Mouse (Mus musculus): ENCODE measurements at regions not wholly inside any gene's neighbourhood (a gene's known extent, or its start where the extent isn't known, plus 50 kb on each side); places are given as distances from the start of the nearest gene placed in this dataset.

DNA sequence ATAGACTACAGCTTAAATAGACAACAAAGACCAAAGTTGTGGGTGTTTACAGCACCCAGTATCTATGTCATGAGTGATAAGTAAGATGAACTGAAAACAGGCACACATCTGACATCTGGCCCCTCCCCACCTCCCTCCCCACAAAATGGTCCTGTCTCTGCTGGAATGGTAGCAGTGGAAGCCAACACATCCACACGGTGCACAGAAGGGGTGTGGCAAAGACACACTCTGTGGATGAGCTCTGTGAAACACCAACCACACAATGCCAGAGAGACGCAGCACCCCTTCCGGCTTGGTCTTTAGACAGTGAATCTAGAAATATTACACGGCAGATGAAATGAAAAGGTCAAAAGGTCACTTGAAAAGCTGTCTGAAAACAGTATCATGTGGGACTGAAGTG lies 85.6 kb downstream of the Fgf18 start:
- Histone ChIP-seq H3K4me3 (ENCODE audit: low read depth, low read length) (no peak overlapping the region), H3K27me3 (ENCODE audit: control insufficient read depth, insufficient read depth, low read depth, low read length) (no peaks in the 10 kb centered on the region), H3K9ac (ENCODE audit: low read depth, low read length) (no peak overlapping the region), H3K27ac (ENCODE audit: low read length) (no peak overlapping the region), H3K9me3 (replicated peaks; ENCODE audit: control insufficient read depth, low read length, poor library complexity, severe bottlenecking) (no peaks in the 10 kb centered on the region), H3K4me2 (ENCODE audit: low read length) (no peak overlapping the region), H3K4me1 (ENCODE audit: control insufficient read depth, insufficient read depth, low read length) (no peaks in the 10 kb centered on the region), H3K36me3 (ENCODE audit: control insufficient read depth, insufficient read depth, low read length) (no peaks in the 10 kb centered on the region)
- WGBS: 88% methylated on average over 4 of the region's 4 CpGs
- no peak for ATAC-seq

DNA sequence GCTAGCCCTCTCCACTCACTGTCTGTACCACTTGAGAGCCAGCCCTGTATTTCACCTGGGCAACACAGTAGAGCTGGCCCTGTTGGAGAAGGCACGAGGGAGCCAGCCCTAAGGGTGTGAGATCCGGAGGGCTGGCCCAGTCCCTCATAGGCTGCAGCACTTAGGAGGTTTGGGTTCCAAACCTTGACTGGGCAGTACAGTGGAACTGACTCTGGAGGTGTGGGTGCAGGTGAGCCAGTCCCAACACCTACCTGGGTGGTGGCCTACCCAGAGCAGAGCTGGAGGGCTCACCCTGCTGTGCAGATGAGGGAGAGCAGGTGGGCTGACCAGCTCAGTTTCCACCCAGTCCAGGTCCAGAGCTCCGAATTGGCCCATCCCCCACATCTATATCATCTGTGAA lies 86.8 kb downstream of the Fgf18 start:
- Histone ChIP-seq H3K9ac (ENCODE audit: low read depth, low read length) (no peak overlapping the region), H3K4me2 (ENCODE audit: low read length) (no peak overlapping the region), H3K27ac (ENCODE audit: low read length) (no peak overlapping the region), H3K27me3 (ENCODE audit: control insufficient read depth, insufficient read depth, low read depth, low read length) (no peaks in the 10 kb centered on the region), H3K9me3 (replicated peaks; ENCODE audit: control insufficient read depth, low read length, poor library complexity, severe bottlenecking) (no peaks in the 10 kb centered on the region), H3K4me3 (ENCODE audit: low read depth, low read length) (no peak overlapping the region), H3K36me3 (ENCODE audit: control insufficient read depth, insufficient read depth, low read length) (no peaks in the 10 kb centered on the region), H3K4me1 (ENCODE audit: control insufficient read depth, insufficient read depth, low read length) (no peaks in the 10 kb centered on the region)
- 72% methylated on average over 3 of the region's 3 CpGs for WGBS
- ATAC-seq: no peak

- no peak overlapping the region for H3K27ac ChIP-seq (ENCODE audit: low read length)
- 87% methylated on average over 12 of the region's 12 CpGs for WGBS
- H3K4me1 ChIP-seq (ENCODE audit: control insufficient read depth, insufficient read depth, low read length): no peaks in the 10 kb centered on the region
These were observed 97.0 kb downstream of the Fgf18 start for GRCm38 (mm10) chr11:33050216-33050615.

GRCm38 (mm10) chr11:33039854-33040792 lies 107.1 kb downstream of the Fgf18 start:
- H3K9ac ChIP-seq (ENCODE audit: low read depth, low read length): no peak overlapping the region
- H3K4me1 ChIP-seq (ENCODE audit: control insufficient read depth, insufficient read depth, low read length): no peaks in the 10 kb centered on the region
- ATAC-seq: no peak
- no peak overlapping the region for H3K4me3 ChIP-seq (ENCODE audit: low read depth, low read length)
- H3K4me2 ChIP-seq (ENCODE audit: low read length): no peak overlapping the region
- no peak overlapping the region for H3K27ac ChIP-seq (ENCODE audit: low read length)
- WGBS: 76% methylated on average over 10 of the region's 10 CpGs
- H3K9me3 ChIP-seq (replicated peaks; ENCODE audit: control insufficient read depth, low read length, poor library complexity, severe bottlenecking): no peaks in the 10 kb centered on the region
- no peaks in the 10 kb centered on the region for H3K27me3 ChIP-seq (ENCODE audit: control insufficient read depth, insufficient read depth, low read depth, low read length)
- H3K36me3 ChIP-seq (ENCODE audit: control insufficient read depth, insufficient read depth, low read length): no peaks in the 10 kb centered on the region

More at GRCm38 (mm10) chr11:33050216-33050615, 97.0 kb downstream of the Fgf18 start:
- Histone ChIP-seq H3K4me2 (ENCODE audit: low read length) (no peak overlapping the region), H3K4me3 (ENCODE audit: low read depth, low read length) (no peak overlapping the region), H3K9ac (ENCODE audit: low read depth, low read length) (no peak overlapping the region), H3K36me3 (ENCODE audit: control insufficient read depth, insufficient read depth, low read length) (no peaks in the 10 kb centered on the region), H3K27me3 (ENCODE audit: control insufficient read depth, insufficient read depth, low read depth, low read length) (no peaks in the 10 kb centered on the region), H3K9me3 (replicated peaks; ENCODE audit: control insufficient read depth, low read length, poor library complexity, severe bottlenecking) (no peaks in the 10 kb centered on the region)
- ATAC-seq: no peak

- WGBS: 86% methylated on average over 4 of the region's 4 CpGs
- no peaks in the 10 kb centered on the region for H3K27me3 ChIP-seq (ENCODE audit: control insufficient read depth, insufficient read depth, low read depth, low read length)
- no peak for ATAC-seq
- H3K4me1 ChIP-seq (ENCODE audit: control insufficient read depth, insufficient read depth, low read length): no peaks in the 10 kb centered on the region
- H3K27ac ChIP-seq (ENCODE audit: low read length): no peak overlapping the region
- no peak overlapping the region for H3K9ac ChIP-seq (ENCODE audit: low read depth, low read length)
- H3K36me3 ChIP-seq (ENCODE audit: control insufficient read depth, insufficient read depth, low read length): no peaks in the 10 kb centered on the region
- no peaks in the 10 kb centered on the region for H3K9me3 ChIP-seq (replicated peaks; ENCODE audit: control insufficient read depth, low read length, poor library complexity, severe bottlenecking)
- H3K4me3 ChIP-seq (ENCODE audit: low read depth, low read length): no peak overlapping the region
- H3K4me2 ChIP-seq (ENCODE audit: low read length): no peak overlapping the region
These were observed 110.8 kb downstream of the Fgf18 start for GRCm38 (mm10) chr11:33036367-33036766.

DNA sequence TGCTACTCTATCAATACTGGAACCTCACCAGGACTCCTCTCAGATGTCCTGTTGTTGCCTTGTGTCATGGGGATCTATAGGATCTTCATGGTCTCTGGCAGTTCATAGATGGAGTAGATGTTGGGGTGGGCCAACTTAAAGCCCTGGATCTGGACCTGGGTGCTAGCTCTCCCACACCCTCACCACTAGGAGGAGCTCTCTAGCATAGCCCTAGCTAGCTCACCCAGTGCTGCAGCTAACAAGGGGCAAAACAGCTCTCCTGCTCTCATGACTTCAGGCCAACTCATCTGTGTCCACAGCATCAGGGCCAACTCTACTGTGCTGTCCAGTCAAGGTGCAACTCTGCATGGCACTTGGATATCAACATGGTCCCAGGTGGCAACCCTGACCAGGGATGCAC lies 118.3 kb downstream of the Fgf18 start:
- H3K4me3 ChIP-seq (ENCODE audit: low read depth, low read length): no peak overlapping the region
- no peak overlapping the region for H3K9ac ChIP-seq (ENCODE audit: low read depth, low read length)
- H3K36me3 ChIP-seq (ENCODE audit: control insufficient read depth, insufficient read depth, low read length): no peaks in the 10 kb centered on the region
- H3K27me3 ChIP-seq (ENCODE audit: control insufficient read depth, insufficient read depth, low read depth, low read length): no peaks in the 10 kb centered on the region
- no peaks in the 10 kb centered on the region for H3K9me3 ChIP-seq (replicated peaks; ENCODE audit: control insufficient read depth, low read length, poor library complexity, severe bottlenecking)
- no peak overlapping the region for H3K4me2 ChIP-seq (ENCODE audit: low read length)
- no peaks in the 10 kb centered on the region for H3K4me1 ChIP-seq (ENCODE audit: control insufficient read depth, insufficient read depth, low read length)
- ATAC-seq: no peak
- H3K27ac ChIP-seq (ENCODE audit: low read length): no peak overlapping the region

DNA sequence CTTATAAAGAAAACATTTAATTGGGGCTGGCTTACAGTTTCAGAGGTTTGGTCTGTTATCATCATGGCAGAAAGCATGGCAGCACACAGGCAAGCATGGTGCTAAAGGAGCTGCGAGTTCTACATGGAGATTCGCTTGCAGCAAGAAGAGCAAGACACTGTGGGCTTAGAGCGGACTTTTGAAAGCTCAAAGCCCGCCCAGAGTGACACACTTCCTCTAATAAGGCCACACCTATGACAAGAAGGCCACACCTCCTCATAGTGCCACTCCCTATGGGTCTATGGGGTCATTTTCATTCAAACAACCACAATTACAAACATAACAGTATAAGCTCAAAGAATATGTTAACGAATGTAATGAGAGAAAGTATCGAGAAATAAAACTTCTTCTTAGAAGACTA lies 120.1 kb downstream of the Fgf18 start:
- no peaks in the 10 kb centered on the region for H3K9me3 ChIP-seq (replicated peaks; ENCODE audit: control insufficient read depth, low read length, poor library complexity, severe bottlenecking)
- no peak overlapping the region for H3K4me2 ChIP-seq (ENCODE audit: low read length)
- H3K4me1 ChIP-seq (ENCODE audit: control insufficient read depth, insufficient read depth, low read length): no peaks in the 10 kb centered on the region
- H3K27me3 ChIP-seq (ENCODE audit: control insufficient read depth, insufficient read depth, low read depth, low read length): no peaks in the 10 kb centered on the region
- H3K9ac ChIP-seq (ENCODE audit: low read depth, low read length): no peak overlapping the region
- H3K36me3 ChIP-seq (ENCODE audit: control insufficient read depth, insufficient read depth, low read length): no peaks in the 10 kb centered on the region
- WGBS: 97% methylated on average over 6 of the region's 6 CpGs
- H3K27ac ChIP-seq (ENCODE audit: low read length): no peak overlapping the region
- ATAC-seq: no peak
- H3K4me3 ChIP-seq (ENCODE audit: low read depth, low read length): no peak overlapping the region

- Histone ChIP-seq H3K27ac (ENCODE audit: low read length) (no peak overlapping the region), H3K9ac (ENCODE audit: low read depth, low read length) (no peak overlapping the region), H3K4me2 (ENCODE audit: low read length) (no peak overlapping the region), H3K4me1 (ENCODE audit: control insufficient read depth, insufficient read depth, low read length) (no peaks in the 10 kb centered on the region), H3K4me3 (ENCODE audit: low read depth, low read length) (no peak overlapping the region), H3K36me3 (ENCODE audit: control insufficient read depth, insufficient read depth, low read length) (no peaks in the 10 kb centered on the region), H3K27me3 (ENCODE audit: control insufficient read depth, insufficient read depth, low read depth, low read length) (no peaks in the 10 kb centered on the region), H3K9me3 (replicated peaks; ENCODE audit: control insufficient read depth, low read length, poor library complexity, severe bottlenecking) (no peaks in the 10 kb centered on the region)
- WGBS: 75% methylated on average over 17 of the region's 17 CpGs
- ATAC-seq: no peak
These were observed 133.7 kb downstream of the Fgf18 start for GRCm38 (mm10) chr11:33013229-33014185.

Measured in midbrain, embryonic 16.5 days (tissue).